Mouse (Mus musculus) ovary, postnatal 36 days (tissue): ENCODE measurements around the gene Stpg2.
"Not testable (repeated sequence)": the region's sequence is repeated elsewhere in the genome, so short reads cannot be mapped to it uniquely, and the experiment has no call there.

Experiments used
- DNase-seq: peaks from one replicate; pipeline ENCODE4 v3.0.0; 2022; ENCODE audit warnings: low spot score, mixed read lengths

The Stpg2 gene

DNA sequence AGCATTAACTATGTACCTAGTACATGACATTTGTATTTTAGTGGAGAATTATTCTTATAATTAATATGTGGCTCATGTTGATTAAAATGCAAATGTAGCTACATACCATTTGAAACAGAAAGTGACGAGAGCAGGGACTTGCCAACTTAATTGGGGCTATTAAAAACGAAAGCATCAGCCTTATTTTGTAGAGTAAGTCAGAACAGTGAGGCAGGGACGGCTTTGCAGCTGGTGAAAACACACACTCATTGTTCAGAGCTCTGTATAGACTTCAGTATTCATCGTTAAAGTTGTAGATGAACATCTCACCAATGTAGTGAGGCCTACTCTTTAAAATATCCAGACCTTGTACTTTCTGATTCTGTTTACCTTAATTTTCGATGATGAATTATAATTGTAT, 213.6 kb downstream of the Stpg2 start:
- DNase-seq = no peak

DNA sequence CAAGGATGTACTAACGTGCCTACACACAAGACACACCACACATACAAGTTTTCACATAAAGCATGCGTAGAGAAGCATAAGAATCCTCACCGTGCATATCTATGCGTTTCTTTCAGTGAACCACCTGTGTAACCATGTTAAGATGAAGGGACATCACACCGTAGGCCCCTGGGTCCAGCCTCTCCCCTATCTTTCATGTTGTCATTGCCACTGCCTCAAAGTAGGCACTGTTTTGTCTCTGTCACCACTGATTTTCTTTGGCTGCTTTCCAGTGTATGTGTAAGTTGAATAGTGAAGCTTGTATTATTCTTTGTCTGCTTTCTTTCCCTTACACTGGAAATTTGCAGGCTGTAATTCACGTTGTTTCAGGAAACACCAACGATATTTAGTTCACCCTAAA, 236.7 kb downstream of the Stpg2 start:
- DNase-seq = no peak

DNA sequence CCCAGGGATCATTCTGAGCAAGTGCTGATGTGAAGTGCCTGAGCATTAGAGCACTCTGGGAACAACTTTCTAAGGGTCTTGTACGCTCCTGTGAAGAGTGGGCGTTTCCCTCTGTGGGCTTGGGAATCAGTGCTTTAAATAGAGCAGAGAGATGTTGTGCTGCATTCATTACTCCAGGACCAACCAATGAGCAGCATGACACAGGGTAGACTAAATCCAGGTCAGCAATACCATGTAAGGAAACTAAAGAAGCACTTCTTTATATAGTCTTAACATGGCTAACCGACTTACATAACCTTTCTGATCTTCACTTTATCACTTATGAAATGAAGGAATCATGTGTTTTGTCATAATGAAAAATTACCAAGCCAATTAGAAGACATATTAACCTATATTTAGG, 290.4 kb downstream of the Stpg2 start:
- DNase-seq = no peak

DNA sequence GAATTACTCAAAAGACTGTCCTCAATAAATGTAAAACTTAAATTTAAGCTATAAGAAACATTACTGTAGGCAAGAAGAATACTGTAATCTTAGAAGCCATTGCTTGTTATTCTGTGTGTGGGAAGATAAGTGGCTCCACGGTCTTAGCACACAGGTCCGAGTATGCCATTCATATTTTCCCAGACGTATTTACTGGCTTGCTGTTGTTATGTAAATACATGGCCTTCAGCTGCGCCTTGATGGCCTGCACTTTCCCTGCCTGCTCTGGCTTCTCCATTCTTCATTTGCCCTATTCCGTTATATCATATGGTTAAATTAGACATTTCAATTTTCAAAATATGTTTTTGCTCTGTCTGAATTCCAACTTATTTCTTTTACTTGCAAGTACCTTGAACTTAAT, 296.7 kb downstream of the Stpg2 start:
- no peak for DNase-seq

DNA sequence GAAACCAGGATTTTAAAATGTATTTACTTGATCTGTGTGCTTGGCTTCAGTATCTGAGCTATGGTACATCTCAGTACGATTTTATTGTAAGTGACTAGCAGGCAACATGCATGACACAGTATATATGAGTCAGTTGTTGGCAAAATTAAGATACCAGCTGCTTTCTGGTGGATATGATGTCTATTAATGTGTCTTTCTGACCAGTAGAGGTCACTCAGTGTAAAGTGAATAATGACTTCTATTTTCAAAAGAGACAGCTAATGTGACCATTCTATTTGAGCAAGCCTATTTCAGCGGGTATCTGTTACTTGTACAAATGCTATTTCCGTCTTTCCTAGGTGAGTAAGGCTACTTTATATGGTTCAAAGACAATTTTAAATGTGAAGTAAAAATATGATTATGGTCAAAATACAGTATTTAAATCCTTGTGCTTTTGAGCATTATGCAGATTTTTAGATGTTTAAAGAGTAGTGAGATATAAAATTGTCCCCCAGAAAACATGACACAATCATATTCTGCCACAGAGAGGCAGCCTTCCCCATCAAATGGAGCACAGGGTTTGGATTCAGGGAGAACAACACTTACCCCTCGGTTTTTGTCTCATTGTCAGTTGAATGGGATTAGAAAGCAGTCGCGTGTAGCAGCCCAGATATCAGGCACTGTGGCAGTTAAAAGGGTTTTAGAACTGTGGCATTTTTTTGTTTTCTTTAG, 303.9 kb downstream of the Stpg2 start:
- DNase-seq = no peak

DNA sequence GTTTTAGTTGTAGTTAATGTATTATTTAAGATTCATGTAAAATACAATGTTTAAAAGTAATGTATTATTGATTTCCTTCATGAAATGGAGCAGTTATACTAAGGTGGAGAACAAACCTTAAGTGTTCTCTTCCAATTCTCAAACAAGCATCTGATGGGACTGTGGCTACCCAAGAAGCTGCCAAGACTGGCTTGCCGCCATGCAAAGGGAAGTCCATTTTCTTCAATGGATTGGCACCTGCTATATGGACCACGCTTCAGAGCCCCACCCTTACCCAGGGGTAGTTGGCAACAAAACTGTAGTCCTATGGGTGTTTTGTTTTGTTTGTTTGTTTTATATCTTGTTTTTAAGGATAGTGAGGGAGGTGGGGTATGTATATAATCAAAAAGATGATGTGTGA, 373.0 kb downstream of the Stpg2 start:
- DNase-seq = no peak

DNA sequence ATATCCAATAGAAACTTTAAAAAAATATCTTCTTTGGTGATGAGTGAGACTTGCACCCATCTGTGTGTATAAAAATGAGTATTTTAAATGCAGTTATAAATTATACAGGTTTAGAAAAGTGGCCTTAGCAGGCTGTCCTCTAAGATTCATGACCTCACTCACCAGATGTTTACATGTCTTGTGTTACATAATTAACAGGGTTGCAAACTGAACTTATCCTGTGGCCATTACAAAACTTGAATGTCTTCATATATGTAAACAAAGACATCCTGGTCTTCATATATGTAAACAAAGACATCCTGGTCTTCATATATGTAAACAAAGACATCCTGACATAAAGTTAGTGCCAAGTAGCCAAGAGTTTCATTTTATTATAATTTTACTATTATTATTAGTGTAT, 375.8 kb downstream of the Stpg2 start:
- no peak for DNase-seq

DNA sequence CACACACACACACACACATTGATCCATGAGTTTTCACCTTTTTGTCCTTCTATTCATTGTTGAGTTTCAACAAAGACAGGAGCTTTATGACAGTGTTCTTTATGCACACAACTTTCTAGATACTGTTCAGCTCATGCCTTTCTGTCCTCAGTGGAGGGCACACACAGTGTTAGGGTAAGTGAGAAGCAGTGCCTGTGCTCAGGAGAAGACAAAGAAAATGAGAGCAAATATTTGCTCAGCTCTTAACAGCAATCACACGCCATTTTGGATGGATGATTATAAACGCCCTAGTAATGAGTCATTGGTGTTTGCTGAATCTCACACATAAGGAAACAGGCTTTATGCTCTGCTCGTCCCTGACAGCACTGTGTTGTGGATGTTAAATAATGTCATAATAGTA, 394.0 kb downstream of the Stpg2 start:
- no peak for DNase-seq

DNA sequence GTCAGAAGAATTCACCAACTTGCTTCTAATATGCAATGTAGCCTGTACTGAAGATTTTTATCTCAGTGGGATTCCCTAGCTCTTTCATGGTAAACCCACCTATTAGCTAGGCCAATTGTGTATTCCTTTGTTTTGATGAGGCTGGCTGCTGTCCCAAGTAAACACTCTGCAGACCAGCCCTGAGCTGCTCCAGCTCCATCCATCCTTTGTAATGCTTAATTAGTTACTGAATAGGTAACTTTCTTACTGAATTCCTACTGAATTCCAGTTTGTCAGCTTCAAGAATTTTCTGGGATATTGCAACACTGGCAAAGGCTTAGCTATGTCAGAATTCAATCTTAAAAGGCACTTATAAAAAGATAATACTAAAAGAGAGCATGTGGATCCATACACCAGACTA, 402.8 kb downstream of the Stpg2 start:
- not testable (repeated sequence) for DNase-seq

DNA sequence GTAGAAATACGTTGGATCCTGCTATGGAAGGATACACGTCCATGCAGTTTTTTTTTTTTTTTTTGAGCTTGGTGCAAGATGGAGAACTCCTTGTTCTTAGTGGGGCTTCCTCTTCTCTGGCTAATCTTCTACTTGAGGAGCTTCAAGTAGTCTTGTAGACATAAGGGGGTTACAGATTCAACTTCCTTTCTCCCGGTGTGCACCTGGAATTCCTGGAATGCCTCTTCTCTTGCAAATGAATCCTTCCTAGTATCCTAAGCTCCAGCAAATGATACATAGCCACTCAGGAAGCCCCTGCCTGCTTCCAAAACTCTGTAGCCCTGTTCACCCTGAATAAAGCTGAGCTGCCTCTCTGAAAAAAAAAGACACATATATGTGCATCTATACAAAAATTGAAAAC, 409.1 kb downstream of the Stpg2 start:
- DNase-seq = no peak

DNA sequence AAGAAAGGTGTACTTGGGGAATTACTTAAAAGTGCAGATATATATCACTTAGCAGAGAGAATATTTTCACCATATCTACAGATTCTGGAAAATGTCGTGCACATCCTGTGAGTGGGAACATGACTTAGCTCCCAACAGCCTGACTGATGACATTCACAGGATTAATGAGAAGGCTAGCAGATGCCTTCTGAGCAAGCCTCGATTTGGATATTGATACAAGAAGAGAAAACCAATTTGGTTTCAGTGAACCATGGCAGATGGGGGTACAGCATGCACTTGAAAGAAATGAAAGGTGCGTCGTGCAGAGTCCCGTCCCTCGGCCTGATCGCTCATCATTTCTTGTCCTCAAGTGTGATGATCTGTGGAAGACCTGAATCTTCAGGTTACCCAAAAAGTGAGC, 410.3 kb downstream of the Stpg2 start:
- DNase-seq = no peak

DNA sequence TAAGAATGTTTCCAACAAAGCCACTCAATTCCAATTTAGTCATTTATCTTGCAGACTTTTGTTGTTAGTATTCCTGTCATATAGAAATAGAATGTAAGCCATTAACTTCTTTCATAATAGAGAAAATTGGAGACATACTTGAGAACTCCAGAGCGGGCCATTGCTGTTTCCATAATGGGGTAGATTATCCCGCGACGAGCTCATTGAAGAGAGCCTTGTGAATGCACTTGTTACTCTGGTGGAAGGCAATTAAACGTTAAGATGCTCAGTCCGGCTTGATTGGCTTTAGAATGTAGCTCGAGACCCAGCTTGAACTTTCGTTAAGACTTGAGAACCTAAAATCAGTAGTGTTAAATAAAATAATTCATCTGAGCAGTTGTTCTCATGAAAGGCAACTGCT, 432.4 kb downstream of the Stpg2 start:
- no peak for DNase-seq

DNA sequence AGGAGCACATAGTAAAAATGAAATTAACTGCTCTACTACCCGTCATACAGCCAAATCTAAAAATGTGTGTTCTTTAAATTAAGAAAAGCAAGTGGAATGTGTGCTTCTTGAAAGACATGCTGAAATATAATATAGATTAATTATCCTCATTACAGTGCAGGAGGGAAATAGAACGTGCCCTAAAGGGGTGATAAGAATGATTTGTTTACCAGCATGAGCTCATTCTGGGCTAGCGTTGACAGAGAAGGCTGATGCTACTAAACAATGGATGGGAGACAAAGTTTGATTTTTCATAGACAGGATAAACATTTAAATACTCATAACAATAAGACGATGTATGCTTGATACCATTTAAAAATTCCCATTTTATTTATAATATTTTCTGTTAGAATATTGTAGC, 446.0 kb downstream of the Stpg2 start:
- no peak for DNase-seq

DNA sequence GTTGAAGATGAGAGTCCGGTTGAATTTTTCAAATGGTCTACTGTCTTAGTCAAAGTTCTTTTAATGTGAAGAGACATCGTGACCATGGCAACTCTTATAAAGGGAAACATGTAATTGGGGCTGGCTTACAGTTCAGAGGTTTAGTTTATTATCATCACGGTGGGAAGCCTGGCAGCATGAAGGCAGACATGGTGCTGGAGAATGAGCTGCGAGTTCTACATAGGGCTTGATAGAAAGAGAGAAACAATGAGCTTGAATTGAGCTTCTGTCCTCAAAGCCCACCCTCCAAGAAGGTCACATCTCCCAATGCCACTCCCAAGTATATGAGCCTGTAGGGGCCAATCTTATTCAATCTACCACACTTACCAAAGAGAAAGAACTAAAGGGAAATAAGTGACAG, 453.9 kb downstream of the Stpg2 start:
- DNase-seq = no peak

DNA sequence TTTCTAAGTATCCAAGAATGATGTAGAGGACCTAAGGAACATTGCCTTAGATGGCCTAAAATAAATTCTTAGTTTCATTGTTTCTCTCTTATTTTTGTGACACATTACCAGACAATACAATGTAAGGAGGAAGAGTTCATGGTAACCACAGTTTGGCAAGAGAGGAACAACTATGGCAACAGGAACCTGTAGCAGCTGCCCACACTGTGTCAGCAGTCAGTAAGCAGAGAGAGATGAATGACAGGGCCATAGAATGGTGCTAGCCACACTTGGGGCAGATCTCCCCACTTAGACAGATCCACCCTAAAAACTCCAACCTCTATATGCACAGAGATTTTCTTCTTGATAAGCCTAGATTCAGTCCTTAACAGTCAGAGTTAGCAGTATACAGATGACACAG, 456.7 kb downstream of the Stpg2 start:
- DNase-seq = no peak

DNA sequence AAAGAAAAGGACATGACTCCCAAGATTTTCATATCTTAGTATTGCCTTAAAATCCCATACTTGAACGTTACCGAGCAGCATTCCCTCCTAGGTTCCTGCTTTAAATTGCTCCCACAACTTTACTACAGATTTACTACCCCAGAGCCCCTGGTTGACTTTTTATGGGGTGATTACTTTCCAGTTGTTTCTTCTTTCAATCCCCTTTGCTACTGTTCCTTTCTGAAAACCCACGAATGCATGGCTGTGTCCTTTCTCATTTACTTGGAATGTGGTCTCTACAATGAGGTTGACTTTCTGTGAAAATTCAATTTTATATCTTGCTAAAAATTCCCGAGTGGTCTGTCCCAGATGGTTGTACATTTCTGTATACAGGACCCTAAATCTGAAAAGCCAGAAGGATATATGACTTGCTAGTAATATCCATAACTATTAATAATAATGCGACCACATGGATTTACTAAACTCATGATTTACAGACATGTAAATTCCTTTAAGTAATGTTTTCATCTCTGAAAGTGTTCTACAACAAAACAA, 458.3 kb downstream of the Stpg2 start:
- no peak for DNase-seq

DNA sequence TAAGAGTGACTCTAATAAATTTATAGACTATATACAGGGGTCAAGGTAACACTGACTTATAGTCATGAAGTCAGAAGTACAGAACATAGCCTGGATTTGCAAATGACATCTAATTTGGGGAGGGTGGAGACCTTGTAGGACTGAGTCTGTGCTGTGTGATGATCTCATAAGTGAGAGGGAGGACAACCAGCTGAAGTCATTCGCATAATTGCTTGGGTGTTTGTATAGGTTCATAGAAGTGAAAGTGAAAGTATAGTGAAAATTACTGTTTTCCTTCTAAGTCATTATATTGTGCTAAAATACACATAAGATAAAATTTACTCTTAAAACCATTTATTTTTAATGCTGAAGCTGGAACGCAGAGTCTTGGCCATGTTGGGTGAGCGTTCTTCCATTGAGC, 459.6 kb downstream of the Stpg2 start:
- no peak for DNase-seq

DNA sequence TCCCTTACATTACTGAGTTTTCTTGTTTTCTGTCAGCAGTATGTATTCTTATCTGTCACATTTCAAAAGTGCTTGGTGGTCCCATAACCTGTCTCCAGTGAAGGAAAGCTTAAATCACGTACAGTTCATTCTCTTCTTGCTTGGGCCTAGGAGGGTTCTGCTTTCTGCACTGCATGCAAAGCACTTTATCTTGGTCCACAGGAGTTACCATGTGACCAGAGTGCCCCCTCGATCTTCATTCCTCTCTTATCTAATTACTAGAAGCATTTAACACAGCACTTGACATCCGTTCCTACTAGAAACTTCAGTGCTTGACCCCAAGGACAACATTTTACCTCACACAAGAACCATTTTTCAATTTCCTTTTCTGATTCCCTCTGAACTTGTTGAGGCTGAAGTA, 470.7 kb downstream of the Stpg2 start:
- DNase-seq = no peak

DNA sequence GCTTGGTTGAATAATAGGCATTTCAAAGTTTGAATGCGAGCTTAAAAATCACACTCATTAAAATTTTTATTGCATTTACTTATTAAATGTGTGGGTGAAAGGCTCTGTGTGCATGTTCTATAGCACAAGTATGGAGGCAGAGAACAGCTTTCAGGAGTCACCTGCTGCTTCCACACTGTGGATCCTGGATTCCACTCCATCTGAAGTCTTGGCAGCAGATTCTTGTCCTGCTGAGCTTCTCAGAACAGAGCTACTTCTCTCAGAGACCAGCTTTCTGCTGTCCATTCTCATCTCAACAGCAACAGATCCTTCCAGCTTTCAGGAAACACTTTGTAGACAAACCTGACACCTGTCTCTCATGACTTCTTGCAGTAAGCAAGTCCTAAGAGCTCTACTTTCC, 471.2 kb downstream of the Stpg2 start:
- DNase-seq = no peak

DNA sequence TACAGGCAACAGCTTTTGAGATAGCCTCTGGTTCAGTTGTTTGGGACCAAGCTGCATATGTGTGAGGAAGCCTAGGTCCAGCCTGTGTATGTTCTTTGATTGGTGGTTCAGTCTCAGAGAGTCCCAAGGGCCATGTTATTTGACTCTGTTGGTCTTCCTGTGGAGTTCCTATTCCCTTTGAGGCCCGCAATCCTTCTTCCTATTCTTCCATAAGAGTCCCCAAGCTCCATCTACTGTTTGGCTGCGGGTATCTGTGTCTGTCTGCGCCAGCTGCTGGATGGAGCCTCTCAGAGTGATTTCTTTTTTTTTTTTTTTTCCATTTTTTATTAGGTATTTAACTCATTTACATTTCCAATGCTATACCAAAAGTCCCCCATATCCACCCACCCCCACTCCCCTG, 498.7 kb downstream of the Stpg2 start:
- DNase-seq = not testable (repeated sequence)

DNA sequence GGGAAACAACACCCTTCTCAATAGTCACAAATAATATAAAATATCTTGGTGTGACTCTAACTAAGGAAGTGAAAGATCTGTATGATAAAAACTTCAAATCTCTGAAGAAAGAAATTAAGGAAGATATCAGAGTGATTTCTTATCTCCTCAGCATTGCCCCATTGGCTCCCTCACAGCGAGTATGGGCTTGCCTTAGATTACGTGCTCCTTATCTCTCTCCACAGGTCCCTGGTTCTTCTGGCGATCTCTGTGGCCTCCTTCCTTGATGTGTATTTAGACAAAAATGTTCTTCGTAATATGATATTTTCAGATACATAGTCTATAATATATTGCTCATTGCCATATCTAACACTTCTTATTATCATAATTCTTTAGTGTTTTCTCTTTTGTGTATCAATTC, 501.9 kb downstream of the Stpg2 start:
- not testable (repeated sequence) for DNase-seq

DNA sequence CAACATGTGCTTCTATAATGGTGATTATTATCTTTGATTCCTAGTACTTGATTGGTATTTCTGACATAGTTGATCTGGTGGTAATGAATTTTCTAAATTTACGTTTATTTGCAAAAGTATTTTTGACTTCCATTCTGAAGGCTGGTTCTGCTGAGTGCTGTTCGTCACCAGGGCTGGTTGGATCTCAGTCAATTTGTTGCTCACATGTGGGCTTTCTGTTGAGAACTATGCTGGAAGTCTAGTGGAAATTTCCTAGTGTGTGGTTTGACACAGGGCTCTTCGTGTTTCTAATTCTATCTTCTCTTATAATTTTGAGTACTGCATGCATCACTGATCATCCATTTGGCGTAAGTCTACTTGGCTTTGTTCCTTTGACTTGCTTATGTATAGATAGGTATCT, 504.3 kb downstream of the Stpg2 start:
- DNase-seq = no peak

DNA sequence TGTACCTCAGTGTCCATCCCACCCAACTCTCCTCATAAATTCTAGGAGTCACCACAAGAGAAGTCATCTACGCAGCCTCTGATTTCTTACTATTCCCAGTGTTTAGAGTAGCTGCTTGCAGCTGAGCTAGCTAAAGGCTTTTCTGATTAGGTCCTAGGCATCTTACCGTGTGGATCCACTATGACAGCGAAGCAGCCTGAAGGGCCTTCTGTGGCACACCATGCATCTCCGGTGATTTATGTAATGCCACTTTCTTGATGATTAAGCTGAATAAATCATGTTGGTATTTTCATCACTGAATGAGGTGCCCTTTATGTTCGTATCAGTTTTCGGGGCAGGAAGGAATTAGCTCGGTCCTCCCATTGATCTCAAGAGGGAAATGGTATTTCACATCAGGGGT, 523.3 kb downstream of the Stpg2 start:
- no peak for DNase-seq

DNA sequence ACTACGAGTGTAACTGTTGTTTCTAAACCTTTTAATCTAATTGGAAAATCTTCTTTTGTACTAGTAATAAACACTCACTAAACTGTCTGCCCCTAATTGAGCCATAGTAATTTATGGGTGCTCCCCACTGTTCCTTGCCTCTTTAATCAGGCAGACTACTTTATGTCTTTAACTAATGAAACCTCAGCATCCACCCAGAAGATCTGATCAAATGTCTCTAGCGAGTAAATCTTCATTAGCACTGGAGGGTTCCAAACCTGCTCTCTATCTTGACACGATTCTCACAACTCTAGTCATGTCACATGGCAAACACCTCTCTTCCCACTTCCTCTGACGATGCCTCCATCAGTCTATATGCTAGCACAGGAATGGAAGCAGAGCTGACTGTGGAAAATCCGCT, 523.8 kb downstream of the Stpg2 start:
- DNase-seq = no peak

DNA sequence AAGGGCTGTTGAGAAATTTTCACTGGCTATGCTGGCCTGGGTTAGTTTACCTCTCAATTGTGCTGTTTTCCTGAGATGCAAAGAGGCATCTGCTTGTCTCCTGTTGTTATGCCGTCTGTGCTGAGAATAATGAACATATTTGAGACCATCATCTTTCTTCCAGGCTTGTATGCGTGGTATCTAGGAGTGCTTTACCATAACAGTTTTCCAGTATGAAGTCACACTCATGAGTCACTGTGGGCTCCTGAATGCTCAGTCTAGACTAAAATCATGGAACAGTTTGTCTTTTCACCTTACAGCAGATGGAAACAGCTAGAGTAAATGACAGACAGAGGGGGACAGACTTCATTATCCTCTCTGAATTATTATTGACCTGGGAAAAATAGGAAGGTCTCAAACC, 527.7 kb downstream of the Stpg2 start:
- DNase-seq = no peak
